Mouse (Mus musculus): ENCODE data around the gene Nup210l.
"Not testable (repeated sequence)": the region's sequence is repeated elsewhere in the genome, so short reads cannot be mapped to it uniquely, and the experiment has no call there.

The Nup210l gene

GRCm38 (mm10) chr3:90222455-90222854, 118.5 kb downstream of the Nup210l start:
- DNase-seq (ENCODE audit: low spot score in 2 of 2) = no peak

DNA sequence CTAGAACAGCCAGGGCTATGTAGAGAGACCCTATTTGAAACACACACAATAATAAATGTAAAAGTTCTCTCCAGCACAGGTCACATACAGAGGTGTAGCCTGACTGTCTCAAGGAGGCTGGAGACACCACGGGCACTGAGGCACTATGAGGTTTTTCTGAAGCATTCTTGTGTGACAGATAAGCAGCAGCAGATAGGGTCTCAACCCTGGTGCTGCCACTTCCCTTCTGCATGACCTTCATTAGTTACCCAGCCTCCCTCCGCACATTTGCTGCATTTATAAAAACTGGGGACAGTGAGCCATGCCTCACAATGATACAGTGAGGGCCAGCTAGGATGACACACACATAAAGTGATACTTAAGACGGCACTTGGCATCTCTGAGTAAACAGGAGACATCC, 119.0 kb downstream of the Nup210l start:
- no peak for DNase-seq (ENCODE audit: low spot score in 2 of 2)

- no peak for DNase-seq (ENCODE audit: low spot score in 2 of 2)
These were observed 120.4 kb downstream of the Nup210l start for GRCm38 (mm10) chr3:90224331-90224730.

DNA sequence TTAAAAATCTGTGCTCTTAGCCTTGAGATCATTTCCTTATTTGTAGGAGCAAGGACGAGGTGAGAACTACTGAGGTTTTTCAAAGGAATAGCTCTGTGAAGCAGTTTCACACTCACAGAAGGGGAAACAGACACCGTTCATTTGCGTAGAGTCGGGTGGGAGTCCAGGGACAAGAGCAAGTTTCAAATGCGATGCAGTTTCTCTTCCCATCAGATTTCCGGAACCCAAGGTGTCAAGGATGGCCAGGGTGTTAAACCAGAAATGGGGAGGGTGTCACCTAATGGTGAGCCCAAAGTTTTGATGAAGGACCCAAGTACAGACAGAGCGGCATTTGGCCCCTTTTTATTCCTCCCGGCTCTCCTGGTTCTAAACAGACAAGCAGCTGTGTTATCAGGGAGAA, 127.1 kb downstream of the Nup210l start:
- no peak for DNase-seq (ENCODE audit: low spot score in 2 of 2)

DNA sequence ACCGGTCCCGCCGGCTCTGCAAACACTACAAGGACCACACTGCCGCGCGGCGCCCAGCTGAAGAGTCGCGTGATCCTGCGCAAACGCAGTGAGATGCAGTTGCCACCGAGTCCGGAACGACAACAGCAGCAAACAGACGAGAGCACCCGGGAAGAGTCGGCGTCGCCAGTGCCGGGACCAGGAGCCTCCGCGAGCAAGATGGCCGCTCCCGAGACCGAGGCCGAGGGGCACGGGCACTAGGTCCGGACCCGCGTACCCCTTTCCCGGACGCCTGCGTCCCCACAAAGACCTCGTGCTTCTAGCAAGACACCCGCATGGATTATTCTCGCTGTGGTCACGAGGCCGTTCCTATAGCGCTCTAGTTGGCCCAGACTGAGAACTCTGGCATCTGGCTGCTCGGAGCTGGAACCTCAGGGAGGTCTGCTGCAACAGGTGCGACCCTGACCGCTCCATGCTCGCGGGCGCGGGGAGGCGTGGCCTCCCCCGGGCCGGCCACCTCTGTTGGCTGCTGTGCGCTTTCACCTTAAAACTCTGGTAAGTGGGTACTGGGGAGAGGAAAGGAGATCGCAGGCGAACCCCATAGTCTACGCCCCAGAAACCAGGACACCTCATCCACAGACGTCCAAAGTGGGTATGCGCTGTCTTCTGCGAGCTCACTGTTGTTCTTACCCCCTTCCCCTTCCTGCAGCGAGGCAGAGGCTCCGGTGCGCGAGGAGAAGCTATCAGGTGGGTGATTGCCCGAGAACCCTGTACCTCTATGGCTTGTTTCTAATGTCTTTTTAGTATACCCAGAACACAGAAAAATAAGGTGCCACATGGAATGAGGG, 127.8 kb downstream of the Nup210l start, which contains the start of gene Jtb:
Jtb (plus strand) TSS at position 91 of the 827 bp plus-strand sequence.
- DNase-seq (ENCODE audit: low spot score in 2 of 2) = peak; percentile 85 to 89

DNA sequence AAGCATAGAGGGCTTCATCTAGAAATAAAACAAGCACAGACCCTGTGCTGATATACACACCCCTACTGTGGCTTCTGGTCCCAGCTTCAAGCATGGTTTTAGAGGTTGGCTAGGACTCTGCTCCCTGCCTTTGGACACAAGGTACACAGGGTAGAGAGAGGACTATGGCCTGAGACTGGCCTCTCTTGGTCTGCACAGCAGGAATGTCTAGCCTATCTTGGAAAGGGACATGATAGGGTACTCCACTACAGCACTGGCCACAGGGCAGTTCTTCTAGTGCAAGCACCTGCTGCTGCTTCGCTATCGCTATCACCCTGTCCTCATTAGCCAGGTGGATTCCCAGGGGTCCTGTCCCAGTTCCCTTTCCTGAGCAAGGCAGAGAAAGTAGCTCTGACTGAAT, 137.3 kb downstream of the Nup210l start:
- no peak for DNase-seq (ENCODE audit: low spot score in 2 of 2)

- no peak for DNase-seq (ENCODE audit: low spot score in 2 of 2)
These were observed 137.9 kb downstream of the Nup210l start for GRCm38 (mm10) chr3:90241669-90242358.

DNA sequence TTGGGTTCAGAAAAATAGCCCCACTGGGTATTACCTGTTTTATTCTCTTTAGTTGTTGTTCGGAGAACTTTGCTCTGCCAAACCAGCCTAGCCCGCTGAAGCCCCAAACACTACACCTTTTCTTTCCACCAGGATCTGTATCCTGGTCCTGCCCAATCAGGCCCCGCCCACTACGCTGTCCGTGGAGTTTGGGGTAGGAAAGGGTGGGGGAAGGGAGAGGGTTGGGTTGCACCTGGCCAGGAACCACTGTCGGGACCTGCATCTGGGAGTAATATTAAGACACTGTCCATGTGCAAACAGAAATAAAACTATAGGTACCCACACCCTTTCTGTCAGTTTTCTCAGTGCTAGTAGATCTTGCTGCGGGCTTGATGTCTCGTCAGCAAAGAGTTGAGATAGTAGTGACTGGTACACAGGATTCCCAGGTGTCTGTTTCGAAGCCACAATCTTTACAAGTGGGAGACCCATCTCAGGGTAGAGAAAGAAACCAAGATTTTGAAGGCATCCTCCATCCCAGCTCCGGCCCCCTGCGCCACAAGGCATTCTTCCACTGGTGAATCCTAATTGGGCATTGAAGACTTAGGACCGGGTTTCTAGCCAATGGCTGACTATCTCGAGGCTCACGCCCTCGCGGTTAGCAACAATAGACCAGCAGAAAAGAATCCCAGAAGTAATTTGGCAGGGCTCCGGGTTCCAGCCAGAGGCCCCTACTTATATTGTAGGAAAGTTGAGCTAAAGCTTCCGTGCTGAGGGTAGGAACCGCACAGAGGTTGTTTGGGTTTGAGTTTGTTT, 139.2 kb downstream of the Nup210l start, which contains the start of gene Creb3l4:
Creb3l4 (minus strand) TSS at position 529 of the 792 bp plus-strand sequence.
- no peak for DNase-seq (ENCODE audit: low spot score in 2 of 2)

DNA sequence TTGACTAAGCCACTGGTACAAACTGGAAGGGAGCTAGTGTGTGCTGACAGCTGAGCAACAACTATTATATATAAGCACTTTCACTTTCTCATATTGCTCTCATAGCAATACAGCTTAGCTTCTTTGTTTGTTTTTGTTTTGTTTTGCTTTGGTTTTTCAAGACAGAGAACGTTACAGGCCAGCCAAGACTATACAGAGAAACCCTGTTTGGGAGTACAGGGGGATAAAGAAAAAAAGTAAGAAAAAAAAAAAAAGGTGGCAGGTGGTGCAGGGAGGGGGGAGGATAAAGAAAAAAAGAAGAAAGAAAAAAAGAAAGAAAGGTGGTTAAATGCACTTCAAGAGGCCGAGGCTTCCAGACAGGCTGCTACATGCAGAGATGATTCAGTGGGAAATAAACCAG, 141.5 kb downstream of the Nup210l start:
- DNase-seq (ENCODE audit: low spot score in 2 of 2) = no peak

DNA sequence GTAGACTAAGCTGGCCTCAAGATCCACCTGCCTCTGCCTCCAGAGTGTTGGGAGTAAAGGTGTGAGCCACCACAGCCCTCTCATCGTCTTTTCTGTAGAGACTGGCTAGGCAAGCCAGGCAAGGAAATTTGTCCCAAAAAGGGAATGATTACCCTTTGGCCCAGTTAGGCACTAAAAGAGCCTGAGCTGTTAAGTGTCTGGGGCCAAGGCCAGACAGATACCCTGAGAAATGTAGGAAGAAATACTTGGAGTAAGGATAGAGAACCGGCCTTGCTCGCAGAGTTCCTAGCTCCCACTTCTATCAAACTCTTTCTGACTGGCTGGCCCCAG, 143.7 kb downstream of the Nup210l start:
- DNase-seq (ENCODE audit: low spot score in 2 of 2) = no peak

DNA sequence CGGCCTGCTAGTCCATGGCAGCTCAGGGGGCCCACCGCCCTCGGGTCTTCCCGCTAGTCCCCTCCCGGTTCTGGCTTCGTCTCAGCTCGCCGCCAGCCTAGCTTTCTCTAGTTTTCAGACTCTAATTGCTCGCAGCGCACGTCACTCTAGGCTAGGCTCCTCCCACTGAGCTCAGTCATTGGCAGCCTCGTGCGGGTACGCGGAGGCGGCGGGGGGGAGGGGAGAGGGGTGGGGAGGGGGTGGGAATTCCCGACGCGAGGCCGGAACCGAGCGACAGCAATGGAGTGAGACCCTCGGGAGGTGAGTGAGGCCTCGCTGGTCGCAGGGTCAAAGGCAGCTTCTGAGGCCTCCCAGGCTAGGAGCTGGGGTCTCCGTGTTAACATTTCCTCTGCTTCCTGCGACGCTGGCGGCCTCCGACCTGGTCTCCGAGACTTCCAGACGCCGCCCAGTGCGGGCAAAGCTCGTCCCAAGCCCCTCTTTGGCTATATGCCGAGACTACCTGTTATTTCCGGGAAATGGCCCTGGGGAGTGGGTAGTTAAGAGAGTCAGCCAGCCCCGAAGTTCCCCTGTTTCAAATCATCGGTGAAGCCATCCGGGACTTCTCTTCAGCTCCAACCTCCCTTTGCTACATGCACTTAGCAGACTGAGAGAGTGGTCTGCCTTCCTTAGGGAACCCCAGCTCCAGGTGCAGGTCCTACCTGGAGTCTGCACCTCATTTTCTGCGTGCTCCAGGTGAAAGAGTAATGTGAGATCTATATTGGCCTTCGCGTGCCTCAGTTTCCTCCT, 144.2 kb downstream of the Nup210l start, which contains the start of gene Slc39a1:
Slc39a1 (plus strand) TSS at position 213 of the 786 bp plus-strand sequence.
- peak; percentile 74 to 90 for DNase-seq (ENCODE audit: low spot score in 2 of 2)

DNA sequence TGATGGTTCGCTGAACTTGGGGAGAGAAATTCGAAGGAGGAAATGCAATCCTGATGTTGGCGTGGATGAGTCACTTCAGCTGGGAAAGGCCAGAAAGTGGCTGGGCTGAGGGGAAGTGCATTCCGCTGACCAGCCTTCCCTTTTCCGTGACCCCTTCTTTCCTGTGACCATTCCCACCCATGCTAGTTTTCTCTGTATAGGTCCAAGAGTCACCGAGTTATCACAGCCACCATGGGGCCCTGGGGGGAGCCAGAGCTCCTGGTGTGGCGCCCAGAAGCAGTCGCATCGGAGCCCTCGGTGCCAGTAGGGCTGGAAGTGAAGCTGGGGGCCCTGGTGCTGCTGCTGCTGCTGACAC, 144.8 kb downstream of the Nup210l start:
- no peak for DNase-seq (ENCODE audit: low spot score in 2 of 2)

GRCm38 (mm10) chr3:90250791-90251190, 146.9 kb downstream of the Nup210l start:
- DNase-seq (ENCODE audit: low spot score in 2 of 2) = no peak

- DNase-seq (ENCODE audit: low spot score in 2 of 2) = not testable (repeated sequence)
These were observed 147.8 kb downstream of the Nup210l start for GRCm38 (mm10) chr3:90251731-90252226.

GRCm38 (mm10) chr3:90252659-90253058, 148.7 kb downstream of the Nup210l start:
- DNase-seq (ENCODE audit: low spot score in 2 of 2) = not testable (repeated sequence)

- DNase-seq (ENCODE audit: low spot score in 2 of 2) = not testable (repeated sequence)
These were observed 149.2 kb downstream of the Nup210l start for GRCm38 (mm10) chr3:90253174-90253573.

- peak; percentile 75 to 92 for DNase-seq (ENCODE audit: low spot score in 2 of 2)
These were observed 149.9 kb downstream of the Nup210l start, which contains the start of gene Crtc2 for GRCm38 (mm10) chr3:90253653-90254418. Gene Crtc2, plus strand, starts transcription at chr3:90254163.

DNA sequence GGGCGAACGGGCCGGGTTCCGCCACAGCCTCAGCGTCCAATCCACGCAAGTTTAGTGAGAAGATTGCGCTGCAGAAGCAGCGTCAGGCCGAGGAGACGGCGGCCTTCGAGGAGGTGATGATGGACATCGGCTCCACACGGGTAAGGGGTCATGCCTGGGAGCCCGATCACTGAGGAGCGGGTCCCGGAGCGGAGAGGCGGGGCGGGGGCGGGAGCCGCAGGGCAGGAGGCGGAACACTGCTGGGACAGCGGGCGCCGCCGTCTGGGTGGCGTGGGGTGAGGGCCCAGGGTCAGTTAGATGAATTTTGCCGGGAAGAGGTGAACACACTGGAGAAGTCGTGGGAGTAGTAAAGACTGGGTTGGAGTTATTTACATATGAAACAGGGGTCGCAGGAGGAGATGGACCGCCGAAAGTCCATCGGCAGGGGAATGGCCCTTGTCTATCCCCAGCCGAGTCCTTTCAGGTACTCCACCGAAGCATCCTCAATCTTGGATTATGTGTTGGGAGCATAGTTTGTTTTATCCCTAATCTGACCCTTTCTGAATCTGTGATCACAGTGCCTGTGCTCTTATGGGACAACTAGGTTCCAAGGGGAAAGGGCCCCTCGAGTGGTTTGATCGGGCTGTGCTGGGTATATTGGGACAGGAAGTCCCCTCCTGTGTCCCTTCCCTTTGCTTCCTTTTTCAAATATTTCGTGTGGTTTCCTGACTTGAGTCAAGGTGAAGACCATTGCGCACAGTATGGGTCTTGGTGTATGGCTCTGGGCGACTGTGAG, 150.7 kb downstream of the Nup210l start:
- DNase-seq (ENCODE audit: low spot score in 2 of 2) = no peak

DNA sequence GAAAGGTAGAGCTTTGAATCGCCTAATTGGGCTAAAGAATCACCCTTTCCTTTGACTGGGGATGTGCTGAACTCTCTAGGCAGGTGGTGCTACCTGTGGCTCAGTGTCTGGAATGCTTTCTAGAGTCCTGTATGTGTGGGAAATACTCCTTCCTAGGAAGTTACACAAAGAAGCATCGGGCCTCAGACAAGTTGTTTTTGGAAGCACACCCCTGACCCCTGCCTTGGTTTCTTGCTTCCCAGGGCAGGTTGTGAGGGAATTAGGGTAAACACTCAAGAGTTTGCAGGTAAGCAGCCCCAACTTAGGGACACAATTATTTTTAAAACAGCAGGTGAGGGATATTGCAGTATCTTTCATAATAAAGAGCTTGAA, 151.2 kb downstream of the Nup210l start:
- no peak for DNase-seq (ENCODE audit: low spot score in 2 of 2)

All from cerebellum, postnatal 4 days (tissue).